Mouse (Mus musculus): ENCODE measurements around the gene Gcnt2.

DNA sequence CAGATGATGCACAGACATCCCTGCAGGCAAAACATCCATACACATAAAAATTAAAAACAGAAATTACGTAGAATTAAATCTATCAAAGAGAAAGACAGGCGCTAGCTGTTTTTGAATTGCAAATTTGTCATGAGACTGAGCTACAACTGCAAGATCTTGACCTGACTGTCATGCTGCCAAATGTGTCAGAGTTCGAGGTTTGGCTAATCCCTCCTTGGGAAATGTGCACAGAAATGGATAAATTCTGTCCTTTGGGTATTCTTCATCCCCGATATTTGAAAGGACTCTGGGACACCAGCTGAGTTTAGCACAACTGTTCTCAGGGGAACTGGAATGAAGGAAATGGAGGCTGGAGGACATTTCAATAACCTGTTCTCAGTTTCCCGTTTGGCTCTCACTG lies 41.7 kb downstream of the Gcnt2 start:
- TF ChIP-seq POLR2A (IDR thresholded peaks at IDR 0.05; ENCODE audit: insufficient read depth, low read depth, low read length) (no peak), CTCF (IDR thresholded peaks at IDR 0.05; ENCODE audit: insufficient read depth, low read depth, low read length) (no peak)

Measured in olfactory bulb, adult 2 months (tissue).